Mouse (Mus musculus) myocyte (in vitro differentiated cells): Measurements from ENCODE around the gene Txndc15. TPM values are rescaled to one million over a fixed set of nuclear protein-coding genes. Genes with fewer than 3 reads are reported as not detected.

Source experiments
- H3K27me3 ChIP-seq: one replicate; pipeline ENCODE4 v1.6.1; 2011; ENCODE audit not compliant: control insufficient read depth, insufficient read depth, insufficient read length
- H3K36me3 ChIP-seq: one replicate; pipeline ENCODE4 v1.6.1; 2011; ENCODE audit not compliant: control insufficient read depth, insufficient read depth
- H3K4me2 ChIP-seq: one replicate; pipeline ENCODE4 v1.6.1; 2011; ENCODE audit warnings: low read depth, control low read depth
- H3K4me3 ChIP-seq: one replicate; pipeline ENCODE4 v1.5.1; 2011; ENCODE audit warnings: mild to moderate bottlenecking, control low read depth, moderate library complexity
- H3K79me2 ChIP-seq: one replicate; pipeline ENCODE4 v1.6.1; 2011; ENCODE audit not compliant: control insufficient read depth, insufficient read depth
- H3ac ChIP-seq: one replicate; pipeline ENCODE4 v1.6.1; 2011; ENCODE audit not compliant: control insufficient read depth, insufficient read length
- CEBPB ChIP-seq: IDR thresholded peaks from 2 replicates; pipeline ENCODE4 v1.6.1; 2011; ENCODE audit warnings: mild to moderate bottlenecking, moderate library complexity; ENCODE audit not compliant: poor library complexity, insufficient read depth, severe bottlenecking
- E2F4 ChIP-seq: IDR thresholded peaks from one replicate; pipeline ENCODE4 v1.6.1; 2011; ENCODE audit warnings: mild to moderate bottlenecking, control low read depth, moderate library complexity; ENCODE audit not compliant: insufficient read depth
- MAX ChIP-seq: IDR thresholded peaks from one replicate; pipeline ENCODE4 v1.6.1; 2011; ENCODE audit warnings: low read depth, mild to moderate bottlenecking, control low read depth
- MYOD1 ChIP-seq, 3 experiments: IDR thresholded peaks; one replicate each; pipeline ENCODE4 v1.6.1; 2011; ENCODE audit warnings: control low read depth in 2 of 3, low read depth in 2 of 3, mild to moderate bottlenecking in 2 of 3, moderate library complexity in 1 of 3; ENCODE audit not compliant: insufficient read length in 2 of 3, control insufficient read depth in 1 of 3
- MYOG ChIP-seq, 3 experiments: IDR thresholded peaks; one replicate each; pipeline ENCODE4 v1.6.1; 2011; ENCODE audit warnings: control low read depth in 2 of 3, low read depth in 2 of 3, mild to moderate bottlenecking in 2 of 3; ENCODE audit not compliant: insufficient read length in 2 of 3, control insufficient read depth in 1 of 3, insufficient read depth in 1 of 3
- POLR2A ChIP-seq: IDR thresholded peaks from one replicate; pipeline ENCODE4 v1.6.1; 2011; ENCODE audit warnings: low read depth, mild to moderate bottlenecking, control low read depth, moderate library complexity; ENCODE audit not compliant: insufficient read length
- POLR2AphosphoS2 ChIP-seq: IDR thresholded peaks from one replicate; pipeline ENCODE4 v1.6.1; 2011; ENCODE audit warnings: low read depth, control low read depth; ENCODE audit not compliant: insufficient read length
- REST ChIP-seq: IDR thresholded peaks from one replicate; pipeline ENCODE4 v1.6.1; 2011; ENCODE audit warnings: mild to moderate bottlenecking, control low read depth, moderate library complexity; ENCODE audit not compliant: insufficient read depth, insufficient read length
- SRF ChIP-seq: IDR thresholded peaks from one replicate; pipeline ENCODE4 v1.6.1; 2011; ENCODE audit warnings: low read depth; ENCODE audit not compliant: control insufficient read depth, insufficient read length
- TCF12 ChIP-seq: IDR thresholded peaks from one replicate; pipeline ENCODE4 v1.6.1; 2011; ENCODE audit warnings: mild to moderate bottlenecking, control low read depth; ENCODE audit not compliant: poor library complexity, insufficient read depth, severe bottlenecking
- TCF3 ChIP-seq: IDR thresholded peaks from one replicate; pipeline ENCODE4 v1.6.1; 2011; ENCODE audit warnings: low read depth, control low read depth; ENCODE audit not compliant: insufficient read length
- USF1 ChIP-seq: IDR thresholded peaks from one replicate; pipeline ENCODE4 v1.6.1; 2011; ENCODE audit warnings: low read depth, mild to moderate bottlenecking, control low read depth, moderate library complexity
- polyA plus RNA-seq: library from polyadenylated mRNA; unstranded; fragments of >200 nt; fragmentation: generic; extraction: Trizol; gene quantifications from one replicate; pipeline ENCODE4 v1.2.1, GENCODE M21; 2012; ENCODE audit warnings: missing spikeins

The Txndc15 gene
- polyA plus RNA-seq, 1 experiment = 41.7 TPM

GRCm38 (mm10) chr13:55760576-55760975, 46.1 kb downstream of the Txndc15 start:
- no peaks in the 10 kb centered on the region for H3K36me3 ChIP-seq
- no peak overlapping the region for H3K4me3 ChIP-seq
- no peak overlapping the region for H3K4me2 ChIP-seq
- no peaks in the 10 kb centered on the region for H3K79me2 ChIP-seq
- H3K27me3 ChIP-seq = no peaks in the 10 kb centered on the region
- no peak for TF ChIP-seq POLR2AphosphoS2
- TF ChIP-seq SRF = no peak
- no peak for TF ChIP-seq REST
- TF ChIP-seq CEBPB = no peak
- no peak for TF ChIP-seq MAX
- TF ChIP-seq E2F4 = no peak
- TF ChIP-seq TCF3 = no peak
- TF ChIP-seq USF1 = no peak
- no peak for TF ChIP-seq TCF12
- TF ChIP-seq MYOD1 (IDR thresholded peaks at IDR 0.05; ENCODE audit: control insufficient read depth in 1 of 3, insufficient read length in 2 of 3, low read depth in 2 of 3) = no peak
- no peak for TF ChIP-seq MYOG (IDR thresholded peaks at IDR 0.05; ENCODE audit: control insufficient read depth in 1 of 3, insufficient read depth in 1 of 3, insufficient read length in 2 of 3, low read depth in 2 of 3)
- H3ac ChIP-seq = no peak overlapping the region

GRCm38 (mm10) chr13:55761486-55761885, 47.0 kb downstream of the Txndc15 start:
- Histone ChIP-seq H3ac (no peak overlapping the region), H3K79me2 (no peaks in the 10 kb centered on the region), H3K36me3 (no peaks in the 10 kb centered on the region), H3K4me3 (no peak overlapping the region), H3K27me3 (no peaks in the 10 kb centered on the region), H3K4me2 (no peak overlapping the region)
- TF ChIP-seq USF1 (no peak), REST (no peak), MYOG (IDR thresholded peaks at IDR 0.05; ENCODE audit: control insufficient read depth in 1 of 3, insufficient read depth in 1 of 3, insufficient read length in 2 of 3, low read depth in 2 of 3) (no peak), POLR2AphosphoS2 (no peak), E2F4 (no peak), MAX (no peak), SRF (no peak), CEBPB (no peak), MYOD1 (IDR thresholded peaks at IDR 0.05; ENCODE audit: control insufficient read depth in 1 of 3, insufficient read length in 2 of 3, low read depth in 2 of 3) (no peak), TCF12 (no peak), TCF3 (no peak), POLR2A (no peak)

- no peak overlapping the region for H3K4me3 ChIP-seq
- H3K27me3 ChIP-seq = no peaks in the 10 kb centered on the region
- TF ChIP-seq E2F4 = no peak
- no peak for TF ChIP-seq MYOD1 (IDR thresholded peaks at IDR 0.05; ENCODE audit: control insufficient read depth in 1 of 3, insufficient read length in 2 of 3, low read depth in 2 of 3)
- no peak for TF ChIP-seq MAX
- no peak for TF ChIP-seq USF1
- TF ChIP-seq MYOG (IDR thresholded peaks at IDR 0.05; ENCODE audit: control insufficient read depth in 1 of 3, insufficient read depth in 1 of 3, insufficient read length in 2 of 3, low read depth in 2 of 3) = no peak
- no peak for TF ChIP-seq REST
- TF ChIP-seq TCF12 = no peak
- no peak for TF ChIP-seq TCF3
- no peak for TF ChIP-seq CEBPB
- no peak for TF ChIP-seq POLR2A
- no peak for TF ChIP-seq POLR2AphosphoS2
- TF ChIP-seq SRF = no peak
- H3K4me2 ChIP-seq = no peak overlapping the region
- no peaks in the 10 kb centered on the region for H3K36me3 ChIP-seq
- no peaks in the 10 kb centered on the region for H3K79me2 ChIP-seq
- H3ac ChIP-seq = no peak overlapping the region
Observed at GRCm38 (mm10) chr13:55774352-55774751, 59.9 kb downstream of the Txndc15 start.

- H3K36me3 ChIP-seq = no peaks in the 10 kb centered on the region
- H3K27me3 ChIP-seq = no peaks in the 10 kb centered on the region
- no peak overlapping the region for H3K4me3 ChIP-seq
- no peak overlapping the region for H3K4me2 ChIP-seq
- TF ChIP-seq REST (no peak), E2F4 (no peak), MYOG (IDR thresholded peaks at IDR 0.05; ENCODE audit: control insufficient read depth in 1 of 3, insufficient read depth in 1 of 3, insufficient read length in 2 of 3, low read depth in 2 of 3) (no peak), TCF12 (no peak), TCF3 (no peak), USF1 (no peak), CEBPB (no peak), POLR2AphosphoS2 (no peak), POLR2A (no peak), SRF (no peak), MYOD1 (IDR thresholded peaks at IDR 0.05; ENCODE audit: control insufficient read depth in 1 of 3, insufficient read length in 2 of 3, low read depth in 2 of 3) (no peak), MAX (no peak)
- no peak overlapping the region for H3ac ChIP-seq
- H3K79me2 ChIP-seq = no peaks in the 10 kb centered on the region
Observed at GRCm38 (mm10) chr13:55775056-55775455, 60.6 kb downstream of the Txndc15 start.

Other genes starting within 250 kb of the Txndc15 start
- gene Dbn1, start 226.5 kb upstream of the Txndc15 start, polyA plus RNA-seq = 165 TPM
- 553 TPM for gene Pdlim7, start 201.0 kb upstream of the Txndc15 start, polyA plus RNA-seq
- gene Dok3, start 185.4 kb upstream of the Txndc15 start, polyA plus RNA-seq = 1.00 TPM
- 33.3 TPM for gene Ddx41, start 178.0 kb upstream of the Txndc15 start, polyA plus RNA-seq
- 13.5 TPM for gene Fam193b, start 143.5 kb upstream of the Txndc15 start, polyA plus RNA-seq
- 200 TPM for gene Tmed9, start 140.9 kb upstream of the Txndc15 start, polyA plus RNA-seq
- gene B4galt7, start 114.8 kb upstream of the Txndc15 start, polyA plus RNA-seq = 23.1 TPM
- gene Caml, start 91.6 kb upstream of the Txndc15 start, polyA plus RNA-seq = 27.8 TPM
- 8.7 TPM for gene Ddx46, start 79.6 kb upstream of the Txndc15 start, polyA plus RNA-seq
- gene B230219D22Rik, start 21.5 kb upstream of the Txndc15 start, polyA plus RNA-seq = 18.2 TPM
- gene Pcbd2, start 12.7 kb downstream of the Txndc15 start, polyA plus RNA-seq = 57.4 TPM
- gene Catsper3, start 69.9 kb downstream of the Txndc15 start, polyA plus RNA-seq = 0.14 TPM
- gene Pitx1, start 121.5 kb downstream of the Txndc15 start, polyA plus RNA-seq = not detected